ENCODE assay signal across 19 mouse cellular contexts in genomic region chr14:47818224-47818623, GRCm38 (mm10).
DNase-seq lines count a peak whose midpoint lies in the region; ATAC-seq lines count a peak whose summit lies in the region.
"Had no signal": no experiment of that assay in that cellular context is flagged by ENCODE, and none has a peak within 500 bp of the region (broad histone marks: within the 10 kb centered on the region; RNA-seq: fewer than 3 reads in every experiment).

No protein-coding gene starts in this region.

- intact Hi-C loops in heart, postnatal 14 days (cut with DNase I), result no loop called here

- DNase-seq in heart, adult 11 months, result peak; percentile 70
- no peak for DNase-seq in heart, postnatal 14 days
- no peak for DNase-seq in kidney, postnatal 10 days
- no peak for DNase-seq in right cerebral cortex, postnatal 4 days
- DNase-seq: adrenal gland, adult 2 months; adrenal gland, adult 8-10 months; adrenal gland, postnatal 10 days; adrenal gland, postnatal 14 days; adrenal gland, postnatal 25 days; adrenal gland, postnatal 36 days; B cell, adult 2 months; cerebellum, adult 11 months; cerebellum, adult 11-12 months; cerebellum, adult 18-20 months had no signal

- peak; percentile 59 for ATAC-seq in granulocyte monocyte progenitor cell, adult 5-6 weeks (replicated peaks; ENCODE audit: poor library complexity, severe bottlenecking)
- ATAC-seq in megakaryocyte progenitor cell, adult 5-6 weeks (replicated peaks; ENCODE audit: poor library complexity), result peak; percentile 54
- ATAC-seq: activated CD4-positive, CD25-positive, alpha-beta regulatory T cell, adult 4 months; CD4-positive, CD25-positive, alpha-beta regulatory T cell, adult 4 months; Patski had no signal
